Mouse (Mus musculus) 3T3-L1 (cell line): ENCODE measurements at regions not wholly inside any gene's neighbourhood (a gene's known extent, or its start where the extent isn't known, plus 50 kb on each side); places are given as distances from the start of the nearest gene placed in this dataset.
A peak's percentile ranks its signal among the peaks of the same experiment; 100 is the strongest.

Experiments used
- DNase-seq: peaks from one replicate; pipeline ENCODE4 v3.0.0-alpha.2; 2015; ENCODE audit warnings: low read depth, low spot score

GRCm38 (mm10) chr14:123081016-123081714, 97.3 kb upstream of the Tmtc4 start:
- DNase-seq: no peak

GRCm38 (mm10) chr14:123079733-123080132, 95.9 kb upstream of the Tmtc4 start:
- no peak for DNase-seq

GRCm38 (mm10) chr14:123078804-123079203, 95.0 kb upstream of the Tmtc4 start:
- DNase-seq: no peak

- DNase-seq: no peak
Observed at GRCm38 (mm10) chr14:123066344-123066743, 82.5 kb upstream of the Tmtc4 start.

GRCm38 (mm10) chr14:123065566-123065965, 81.7 kb upstream of the Tmtc4 start:
- no peak for DNase-seq

- no peak for DNase-seq
Observed at GRCm38 (mm10) chr14:123065136-123065535, 81.3 kb upstream of the Tmtc4 start.

- no peak for DNase-seq
Observed at GRCm38 (mm10) chr14:123062908-123063307, 79.1 kb upstream of the Tmtc4 start.

GRCm38 (mm10) chr14:123056976-123057375, 73.1 kb upstream of the Tmtc4 start:
- DNase-seq: peak; percentile 59

- no peak for DNase-seq
Observed at GRCm38 (mm10) chr14:123048451-123048850, 64.6 kb upstream of the Tmtc4 start.

GRCm38 (mm10) chr14:123040046-123040445, 56.2 kb upstream of the Tmtc4 start:
- DNase-seq: no peak

- DNase-seq: no peak
Observed at GRCm38 (mm10) chr14:123037444-123037843, 53.6 kb upstream of the Tmtc4 start.
